Mouse (Mus musculus) monocyte, adult 59 days (primary cell): ENCODE data around the gene Tubgcp2. TPM values are rescaled to one million over a fixed set of nuclear protein-coding genes. Genes with fewer than 3 reads are reported as not detected.

Experiments used
- total RNA-seq, 2 experiments: library from RNA; stranded (reverse); gene quantifications; one replicate each; pipeline ENCODE4 v1.2.4; 2023

Tubgcp2 gene
- 10 to 100 TPM; 19.9 to 23.2 TPM for total RNA-seq

DNA sequence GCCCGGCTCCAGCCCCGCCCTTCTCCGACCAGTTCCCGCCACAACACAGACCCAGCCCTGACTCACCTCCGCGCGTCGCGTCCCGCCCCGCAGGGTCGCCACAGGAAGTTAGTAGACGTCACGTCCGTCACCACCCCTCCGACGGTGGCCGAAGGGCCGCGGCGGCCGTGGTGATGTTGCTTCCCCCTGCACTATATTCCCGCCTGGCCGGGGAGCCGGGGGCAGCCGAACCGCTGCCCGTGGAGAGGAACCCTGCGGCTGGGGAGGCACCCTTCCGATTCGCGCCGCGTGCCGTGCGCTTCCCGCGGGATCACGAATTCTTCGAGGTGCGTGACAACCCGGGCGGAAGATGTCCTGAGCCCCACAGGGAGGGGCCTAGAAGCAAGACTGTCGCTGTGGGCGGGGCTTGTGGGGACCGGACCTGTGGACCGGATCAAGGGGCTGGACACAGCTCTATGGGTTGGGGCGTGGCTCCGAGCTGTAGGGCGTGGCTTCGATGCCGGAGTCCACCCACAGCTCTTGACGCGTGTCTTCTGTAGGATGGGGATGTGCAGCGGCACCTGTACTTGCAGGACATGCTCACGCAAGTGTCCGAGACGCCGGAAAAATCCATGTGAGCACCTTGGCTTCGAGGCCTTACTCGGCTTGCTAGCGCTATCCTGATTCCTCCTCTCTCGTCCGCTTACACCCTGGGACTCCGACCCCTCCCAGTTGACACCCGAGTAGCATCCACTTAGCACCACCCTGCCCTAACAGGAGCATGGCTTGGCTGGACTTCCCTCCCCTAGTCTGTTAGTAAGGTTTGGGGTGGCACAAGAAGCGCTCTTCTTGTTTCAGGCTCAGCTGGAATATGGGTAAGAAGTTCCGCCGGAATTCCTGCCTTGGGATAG is at the start of gene Tubgcp2, which contains the start of gene Zfp511:
Tubgcp2 (minus strand) TSS at position 389 of the 890 bp plus-strand sequence.
Zfp511 (plus strand) TSS at position 111 of the 890 bp plus-strand sequence.

DNA sequence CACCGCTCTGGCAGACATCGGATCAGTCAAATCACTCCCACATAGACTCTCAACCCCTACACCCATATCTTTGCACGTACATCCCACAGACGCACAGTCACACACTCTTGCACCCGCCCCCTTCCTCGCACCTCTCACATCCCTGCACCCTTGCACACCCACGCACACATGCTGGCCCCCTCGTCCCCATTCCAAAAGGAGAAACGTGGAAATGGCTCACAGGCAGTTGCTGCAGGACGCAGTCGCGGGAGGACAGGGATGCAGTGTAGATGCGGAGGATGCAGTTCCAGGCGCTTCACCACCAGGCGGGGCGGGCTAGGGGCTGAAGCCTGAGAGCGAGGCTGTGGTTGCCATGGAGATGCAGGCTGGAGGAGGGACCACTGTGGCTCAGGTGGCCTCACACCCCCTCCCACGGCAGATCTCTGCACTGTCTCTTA is 45.8 kb upstream of the Tubgcp2 start, which contains the start of gene Caly:
Caly (minus strand) TSS at position 307 of the 437 bp plus-strand sequence.

DNA sequence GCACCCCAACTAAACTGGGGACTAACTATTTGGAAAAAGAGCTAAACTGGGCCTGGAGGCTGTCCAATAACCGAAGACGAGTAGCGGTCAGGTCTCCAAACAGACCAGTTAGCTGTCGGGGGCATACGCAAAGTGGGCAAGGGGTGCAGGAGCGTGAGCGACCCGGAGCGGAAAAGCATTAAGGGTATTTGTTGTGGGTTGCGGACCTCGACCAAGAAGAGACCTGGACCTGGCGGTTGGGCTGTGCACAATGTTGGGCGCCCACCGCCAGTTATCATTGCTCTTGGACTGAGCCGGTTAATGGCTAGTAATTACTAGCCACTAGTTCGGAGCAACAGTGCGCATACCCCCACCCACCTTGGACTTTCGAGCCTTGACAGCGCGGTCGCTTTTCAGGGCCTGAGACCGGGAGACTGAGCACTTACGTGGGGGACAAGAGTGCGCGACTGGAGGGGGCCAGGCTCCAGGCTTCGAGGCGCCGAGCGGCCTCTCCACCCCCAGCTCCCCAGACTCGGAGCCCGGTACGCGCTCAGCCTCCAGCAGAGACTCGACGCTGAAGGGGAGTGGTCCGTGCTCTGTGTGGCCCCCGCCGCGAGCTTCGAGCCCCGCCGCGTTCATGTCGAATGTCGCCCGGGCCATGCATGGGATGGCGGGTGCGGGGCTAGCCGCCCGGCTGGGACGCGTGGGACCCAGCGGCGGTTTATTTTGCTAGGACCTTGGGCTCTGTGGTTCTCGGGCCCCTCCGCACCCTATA is 12.1 kb upstream of the Tubgcp2 start, which contains the start of gene Msx3:
Msx3 (minus strand) TSS at position 729 of the 754 bp plus-strand sequence.

DNA sequence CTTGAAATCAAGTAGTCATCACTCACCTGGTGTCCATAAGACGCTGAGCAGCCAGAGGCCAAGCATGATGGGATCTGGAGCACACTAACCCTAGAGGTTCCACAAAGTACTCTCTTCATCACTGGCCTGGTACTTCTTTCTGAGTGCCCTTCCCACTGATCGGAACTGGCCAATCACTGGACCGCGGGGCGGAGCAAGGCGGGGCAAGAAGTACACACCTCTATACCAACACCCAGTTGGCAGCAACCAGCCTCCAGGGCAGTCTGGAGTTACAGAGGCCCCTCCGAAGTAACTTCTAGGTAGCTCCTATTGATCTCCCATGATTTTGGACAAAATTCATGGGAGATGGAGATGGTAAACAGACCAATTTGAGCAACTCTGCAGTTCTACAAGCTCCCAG is 44.1 kb downstream of the Tubgcp2 start, which contains the start of gene Adam8:
Adam8 (minus strand) TSS at position 157 of the 400 bp plus-strand sequence.

DNA sequence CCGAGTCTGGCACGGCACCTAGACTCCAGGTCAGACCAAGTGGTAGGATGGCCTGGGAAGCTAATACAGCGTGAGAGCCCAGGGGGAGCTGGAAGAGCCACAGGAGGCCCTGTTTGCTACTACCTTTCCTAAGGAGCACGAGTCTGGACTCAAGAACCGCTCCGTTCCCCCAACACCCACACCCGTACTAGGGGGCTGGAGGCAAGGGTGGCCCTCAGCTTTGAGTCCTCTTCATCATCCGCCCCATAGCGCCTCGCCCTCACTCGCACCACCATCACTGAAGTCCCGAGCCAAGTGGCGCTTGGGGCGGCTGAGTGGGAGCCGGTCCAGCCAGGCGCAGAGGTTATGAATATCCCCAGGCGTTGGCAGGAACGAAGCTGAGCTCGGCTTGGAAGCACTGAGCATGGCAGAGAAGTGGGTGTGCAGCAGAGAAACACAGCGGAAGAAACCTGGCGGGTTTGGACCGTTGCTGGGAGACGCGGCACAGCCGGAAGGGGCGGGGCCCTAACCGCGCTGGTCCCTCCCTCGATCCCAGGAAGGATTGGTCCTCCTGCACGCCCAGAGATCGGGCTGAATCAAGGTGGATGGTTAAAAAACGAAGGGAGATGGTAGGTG is 58.1 kb downstream of the Tubgcp2 start, which contains the start of gene 6430531B16Rik:
6430531B16Rik (minus strand) TSS at position 478 of the 615 bp plus-strand sequence.

Other genes with a start within 250 kb of the Tubgcp2 start
- not detected for gene Adgra1, start 202.5 kb downstream of the Tubgcp2 start, total RNA-seq
- under 1 TPM in 1 of 2 experiments, not detected in 1; 0.21 TPM for gene Kndc1, start 142.0 kb downstream of the Tubgcp2 start, total RNA-seq
- gene Utf1, start 92.9 kb downstream of the Tubgcp2 start, total RNA-seq = under 1 TPM in 1 of 2 experiments, not detected in 1; 0.52 TPM
- under 1 TPM; 0.55 to 0.81 TPM for gene 6430531B16Rik, start 57.9 kb downstream of the Tubgcp2 start, total RNA-seq
- gene Adam8, start 44.1 kb downstream of the Tubgcp2 start, total RNA-seq = 10 to 100 TPM; 20.2 to 22.0 TPM
- gene Zfp511, start 278 bp downstream of the Tubgcp2 start, total RNA-seq = 10 to 100 TPM; 26.8 to 27.1 TPM
- not detected for gene Msx3, start 12.4 kb upstream of the Tubgcp2 start, total RNA-seq
- not detected for gene Caly, start 45.9 kb upstream of the Tubgcp2 start, total RNA-seq
- gene Prap1, start 56.7 kb upstream of the Tubgcp2 start, total RNA-seq = not detected
- 10 to 100 TPM in 1 of 2 experiments, 1 to 10 TPM in 1; 9.3 to 11.9 TPM for gene Fuom, start 65.8 kb upstream of the Tubgcp2 start, total RNA-seq
- 10 to 100 TPM; 18.6 to 26.3 TPM for gene Paox, start 79.1 kb upstream of the Tubgcp2 start, total RNA-seq
- gene Echs1, start 79.8 kb upstream of the Tubgcp2 start, total RNA-seq = 10 to 100 TPM; 46.0 to 50.2 TPM
- 10 to 100 TPM in 1 of 2 experiments, 1 to 10 TPM in 1; 8.7 to 10.9 TPM for gene Mtg1, start 100.9 kb upstream of the Tubgcp2 start, total RNA-seq
- not detected for gene Sprn, start 118.2 kb upstream of the Tubgcp2 start, total RNA-seq
- gene Olfr522, start 128.1 kb upstream of the Tubgcp2 start, total RNA-seq = not detected
- not detected for gene Olfr523, start 136.5 kb upstream of the Tubgcp2 start, total RNA-seq
- not detected for gene Olfr524, start 169.3 kb upstream of the Tubgcp2 start, total RNA-seq
- gene Cd163l1, start 181.6 kb upstream of the Tubgcp2 start, total RNA-seq = 1 to 10 TPM in 1 of 2 experiments, under 1 TPM in 1; 0.82 to 1.3 TPM
- gene 5830411N06Rik, start 210.6 kb upstream of the Tubgcp2 start, total RNA-seq = 1 to 10 TPM; 4.5 to 5.0 TPM